Mouse (Mus musculus): ENCODE results near the gene Filip1l.

- no peak for TF ChIP-seq CTCF (conservative IDR thresholded peaks at IDR 0.05; ENCODE audit: insufficient read depth, insufficient read length, low read depth, low read length)
- TF ChIP-seq POLR2A (IDR thresholded peaks at IDR 0.05; ENCODE audit: low read depth, low read length): no peak
Observed at GRCm38 (mm10) chr16:57514371-57514770, 161.5 kb downstream of the Filip1l start.

Measured in kidney, adult 2 months (tissue).